In genomic region chr9:27308561-27308960, GRCm38 (mm10) we compare ENCODE assay signal across 14 mouse cellular contexts. TPM values are rescaled to one million over a fixed set of nuclear protein-coding genes. Genes with fewer than 3 reads are reported as not detected.
DNase-seq lines count a peak whose midpoint lies in the region; ATAC-seq and TF ChIP-seq lines count a peak whose summit lies in the region.
"Had no signal": no experiment of that assay in that cellular context is flagged by ENCODE, and none has a peak within 500 bp of the region (broad histone marks: within the 10 kb centered on the region; RNA-seq: fewer than 3 reads in every experiment).

No protein-coding gene starts in this region.

- ATAC-seq in hindbrain, embryonic 11.5 days (ENCODE audit: low FRiP score) = peak; percentile 86
- peak; percentile 67 for ATAC-seq in neural tube, embryonic 12.5 days (ENCODE audit: low FRiP score, low read depth)
- no peak for ATAC-seq in liver, postnatal 0 days

- H3K27ac ChIP-seq in hindbrain, embryonic 11.5 days (ENCODE audit: low read depth, low read length) = peak overlapping the region; percentile 70
- H3K27ac ChIP-seq in neural tube, embryonic 12.5 days = peak overlapping the region; percentile 20; the same call in 1 of the 2 replicates
- no peak overlapping the region for H3K27ac ChIP-seq in liver, postnatal 0 days (ENCODE audit: low read depth)
- H3K27ac ChIP-seq: embryonic facial prominence, embryonic 13.5 days; heart, embryonic 10.5 days; stomach, embryonic 15.5 days had no signal

- H3K9ac ChIP-seq in hindbrain, embryonic 11.5 days (ENCODE audit: low read depth, low read length) = peak overlapping the region; percentile 23; the same call in 1 of the 2 replicates
- H3K9ac ChIP-seq in neural tube, embryonic 12.5 days = 0 out of 2 replicates have a peak overlapping the region, but pooled peaks have one; percentile 3
- H3K9ac ChIP-seq in liver, postnatal 0 days (replicated peaks) = no peak overlapping the region
- H3K9ac ChIP-seq: embryonic facial prominence, embryonic 13.5 days; stomach, embryonic 15.5 days had no signal

- no peak for TF ChIP-seq EP300 in liver, postnatal 0 days (IDR thresholded peaks at IDR 0.05; ENCODE audit: low read depth)

- H3K36me3 ChIP-seq in hindbrain, embryonic 11.5 days (ENCODE audit: control insufficient read depth, insufficient read depth, low read length) = no peaks in the 10 kb centered on the region
- H3K36me3 ChIP-seq in neural tube, embryonic 12.5 days = peaks cover 4% of the 10 kb centered on the region
- no peaks in the 10 kb centered on the region for H3K36me3 ChIP-seq in liver, postnatal 0 days (replicated peaks; ENCODE audit: insufficient read depth, low read length)
- H3K36me3 ChIP-seq: embryonic facial prominence, embryonic 13.5 days; heart, embryonic 10.5 days; stomach, embryonic 15.5 days had no signal

- peaks cover 14% of the 10 kb centered on the region for H3K4me1 ChIP-seq in hindbrain, embryonic 11.5 days (replicated peaks; ENCODE audit: control insufficient read depth, insufficient read depth, low read length)
- peaks cover 28% of the 10 kb centered on the region for H3K4me1 ChIP-seq in neural tube, embryonic 12.5 days
- no peaks in the 10 kb centered on the region for H3K4me1 ChIP-seq in liver, postnatal 0 days (ENCODE audit: insufficient read depth)
- H3K4me1 ChIP-seq: stomach, embryonic 15.5 days had no signal

- peak; percentile 59 for DNase-seq in embryo, embryonic 11 days
- no peak for DNase-seq in embryo, embryonic 9.5 days (ENCODE audit: extremely low spot score)
- DNase-seq in brain, embryonic 14.5 days (ENCODE audit: low read depth) = peak; percentile 89
- peak; percentile 71 for DNase-seq in hindbrain, embryonic 11.5 days (ENCODE audit: low spot score)
- DNase-seq in heart, postnatal 10 days = no peak
- no peak for DNase-seq in c-Kit-positive CD71-positive TER-119-positive erythroid progenitor cells, embryonic 14.5 days (ENCODE audit: low spot score)
- DNase-seq in liver, postnatal 0 days = no peak
- DNase-seq: B cell, adult 2 months; kidney, postnatal 14 days had no signal

- H3K4me3 ChIP-seq in hindbrain, embryonic 11.5 days (ENCODE audit: low read depth, low read length) = no peak overlapping the region
- no peak overlapping the region for H3K4me3 ChIP-seq in neural tube, embryonic 12.5 days
- H3K4me3 ChIP-seq in liver, postnatal 0 days (ENCODE audit: low read depth, low read length) = no peak overlapping the region
- H3K4me3 ChIP-seq: embryonic facial prominence, embryonic 13.5 days; heart, embryonic 10.5 days; stomach, embryonic 15.5 days had no signal

- 29% methylated on average over 6 of the region's 6 CpGs for WGBS in hindbrain, embryonic 11.5 days
- 27% methylated on average over 6 of the region's 6 CpGs for WGBS in neural tube, embryonic 12.5 days
- 37% methylated on average over 6 of the region's 6 CpGs for WGBS in liver, postnatal 0 days (ENCODE audit: insufficient replicate concordance)

- intact Hi-C loops in heart, postnatal 10 days (cut with DNase I) = no loop called here

- peak; percentile 53 for TF ChIP-seq CTCF in brain, embryonic 14.5 days (IDR thresholded peaks at IDR 0.05; ENCODE audit: borderline replicate concordance, extremely low read depth, insufficient read depth, insufficient read length)
- no peak for TF ChIP-seq CTCF in liver, postnatal 0 days (IDR thresholded peaks at IDR 0.05; ENCODE audit: low read depth)

- no peak for TF ChIP-seq POLR2A in brain, embryonic 14.5 days (IDR thresholded peaks at IDR 0.05; ENCODE audit: borderline replicate concordance, extremely low read depth, insufficient read depth, insufficient read length, poor library complexity, severe bottlenecking)

- H3K27me3 ChIP-seq in hindbrain, embryonic 11.5 days (ENCODE audit: control insufficient read depth, insufficient read depth, low read length) = no peaks in the 10 kb centered on the region
- H3K27me3 ChIP-seq in neural tube, embryonic 12.5 days (replicated peaks) = no peaks in the 10 kb centered on the region; the same call in none of the 2 replicates
- no peaks in the 10 kb centered on the region for H3K27me3 ChIP-seq in liver, postnatal 0 days (ENCODE audit: insufficient read depth, low read length)
- H3K27me3 ChIP-seq: stomach, embryonic 15.5 days had no signal

- no peak overlapping the region for H3K4me2 ChIP-seq in hindbrain, embryonic 11.5 days (replicated peaks; ENCODE audit: low read depth, low read length)
- H3K4me2 ChIP-seq in neural tube, embryonic 12.5 days (replicated peaks) = no peak overlapping the region; the same call in 1 of the 2 replicates
- no peak overlapping the region for H3K4me2 ChIP-seq in liver, postnatal 0 days (ENCODE audit: low read depth, low read length)
- H3K4me2 ChIP-seq: embryonic facial prominence, embryonic 13.5 days; liver, embryonic 11.5 days; stomach, embryonic 15.5 days had no signal

- H3K9me3 ChIP-seq in hindbrain, embryonic 11.5 days (ENCODE audit: control insufficient read depth, low read length) = no peaks in the 10 kb centered on the region
- no peaks in the 10 kb centered on the region for H3K9me3 ChIP-seq in neural tube, embryonic 12.5 days
- no peaks in the 10 kb centered on the region for H3K9me3 ChIP-seq in liver, postnatal 0 days (ENCODE audit: low read length)
- H3K9me3 ChIP-seq: embryonic facial prominence, embryonic 13.5 days; heart, embryonic 10.5 days; stomach, embryonic 15.5 days had no signal

RNA-seq across cellular contexts. Expression of gene Igsf9b, which starts 9.6 kb away (rescaled TPM):
- 5.9 and 11.6 TPM in 2 replicates for polyA plus RNA-seq in brain, embryonic 14.5 days (2012; rRNA removed)
- 5.7 and 6.6 TPM in 2 replicates for polyA plus RNA-seq in hindbrain, embryonic 11.5 days (2014; fragmentation: Nextera tagmentation; extraction: Ambion mirVana)
- 8.2 and 9.2 TPM in 2 replicates for polyA plus RNA-seq in neural tube, embryonic 12.5 days (2016; fragmentation: Nextera tagmentation; extraction: Ambion mirVana)
- total RNA-seq in heart, postnatal 10 days (2021) = 1 to 10 TPM; 8.8 to 9.3 TPM
- polyA plus RNA-seq in liver, postnatal 0 days (2015; fragmentation: Nextera tagmentation; extraction: Ambion mirVana) = 0.01 TPM in 2 replicates

Comparison
In these comparisons a context has a peak if more than half of its experiments do, and no peak if none do; other contexts are left out.
1. DNase-seq: peak in embryo, embryonic 11 days (single experiment), brain, embryonic 14.5 days (single experiment) and hindbrain, embryonic 11.5 days (single experiment); none in embryo, embryonic 9.5 days (single experiment), heart, postnatal 10 days (0 of 2), c-Kit-positive CD71-positive TER-119-positive erythroid progenitor cells, embryonic 14.5 days (single experiment) and liver, postnatal 0 days (single experiment).